Mouse (Mus musculus): ENCODE measurements around the gene Dgkd. TPM values are rescaled to one million over a fixed set of nuclear protein-coding genes. Genes with fewer than 3 reads are reported as not detected.

The Dgkd gene
- polyA plus RNA-seq, 1 experiment: 32.1 TPM

DNA sequence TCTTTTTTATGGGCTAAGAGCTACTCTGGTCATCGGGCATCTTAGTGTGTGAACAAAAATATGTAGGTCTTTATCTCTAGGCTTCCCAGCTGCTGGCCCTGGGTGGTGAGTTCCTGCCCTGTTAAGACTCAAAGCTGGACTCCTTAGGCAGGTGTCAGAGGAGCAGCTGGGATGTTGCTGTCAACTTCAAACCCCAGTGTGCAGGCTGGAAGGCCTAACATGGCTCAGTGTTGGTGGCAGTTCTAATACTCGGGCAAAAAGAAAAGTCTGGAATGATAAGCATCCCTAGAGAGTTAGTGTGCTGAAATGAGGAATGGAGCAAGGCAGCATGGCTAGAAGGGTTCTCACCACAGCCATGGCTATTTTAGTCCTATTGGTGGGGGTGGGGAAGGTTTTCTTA is 27.8 kb downstream of the Dgkd start:
- peak; percentile 54 for DNase-seq
- Histone ChIP-seq H3K27ac (ENCODE audit: insufficient read depth, low read depth, low read length) (0 out of 2 replicates have a peak overlapping the region, but pooled peaks have one; percentile 20), H3K36me3 (ENCODE audit: control insufficient read depth, insufficient read depth, low read length) (no peaks in the 10 kb centered on the region), H3K27me3 (replicated peaks; ENCODE audit: control insufficient read depth, insufficient read depth, low read length) (no peaks in the 10 kb centered on the region), H3K4me3 (ENCODE audit: insufficient read depth, low read depth, low read length) (no peak overlapping the region), H3K4me1 (ENCODE audit: control insufficient read depth, insufficient read depth, low read length) (peaks cover 30% of the 10 kb centered on the region)
- TF ChIP-seq POLR2A (IDR thresholded peaks at IDR 0.05; ENCODE audit: low read depth, low read length) (no peak), CTCF (conservative IDR thresholded peaks at IDR 0.05; ENCODE audit: insufficient read depth, insufficient read length, low read depth, low read length) (no peak)
- 42% methylated on average over 2 of the region's 2 CpGs for WGBS

DNA sequence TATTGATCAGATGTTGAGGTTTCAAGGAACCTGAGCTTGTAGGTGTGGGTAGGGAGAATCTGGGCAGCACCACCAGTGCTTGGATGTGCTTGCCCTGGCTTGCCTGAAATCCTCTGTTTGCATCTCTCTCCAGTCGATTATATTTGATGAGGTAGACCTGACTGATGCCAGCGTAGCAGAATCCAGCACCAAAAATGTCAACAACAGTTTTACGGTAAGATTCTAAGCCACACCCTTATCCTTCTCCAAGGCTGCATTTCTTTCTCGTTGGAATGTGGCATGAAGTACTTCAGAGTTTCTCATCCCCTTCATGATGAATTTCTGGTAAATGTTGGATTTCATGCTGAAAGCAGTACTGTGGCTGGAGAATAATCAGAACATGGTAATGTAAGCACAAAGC is 28.6 kb downstream of the Dgkd start:
- Histone ChIP-seq H3K4me1 (ENCODE audit: control insufficient read depth, insufficient read depth, low read length) (peaks cover 30% of the 10 kb centered on the region), H3K4me3 (ENCODE audit: insufficient read depth, low read depth, low read length) (no peak overlapping the region), H3K36me3 (ENCODE audit: control insufficient read depth, insufficient read depth, low read length) (no peaks in the 10 kb centered on the region), H3K27ac (ENCODE audit: insufficient read depth, low read depth, low read length) (peak overlapping the region; percentile 26; the same call in 1 of the 2 replicates), H3K27me3 (replicated peaks; ENCODE audit: control insufficient read depth, insufficient read depth, low read length) (no peaks in the 10 kb centered on the region)
- WGBS: 69% methylated on average over 4 of the region's 4 CpGs
- DNase-seq: no peak
- TF ChIP-seq POLR2A (IDR thresholded peaks at IDR 0.05; ENCODE audit: low read depth, low read length) (no peak), CTCF (conservative IDR thresholded peaks at IDR 0.05; ENCODE audit: insufficient read depth, insufficient read length, low read depth, low read length) (no peak)

DNA sequence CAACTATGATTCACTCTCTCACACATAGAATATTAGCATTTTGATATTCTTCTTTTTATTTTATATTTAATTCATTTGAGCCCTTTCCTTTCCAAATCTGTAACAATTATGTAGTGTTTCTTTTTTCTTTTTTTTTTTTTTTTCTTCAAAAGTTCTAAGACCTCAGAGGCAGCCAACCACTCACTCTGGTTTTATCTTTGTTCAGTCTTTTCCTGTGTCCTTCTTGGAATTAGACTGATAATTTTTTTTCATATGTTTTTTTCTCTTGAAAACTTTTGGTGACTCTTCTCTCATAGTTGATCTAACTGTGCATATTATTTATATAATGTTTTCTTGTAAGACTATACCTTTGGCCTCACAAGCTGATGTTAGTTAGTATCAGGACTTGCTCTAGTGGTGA is 29.5 kb downstream of the Dgkd start:
- Histone ChIP-seq H3K27me3 (replicated peaks; ENCODE audit: control insufficient read depth, insufficient read depth, low read length) (no peaks in the 10 kb centered on the region), H3K4me3 (ENCODE audit: insufficient read depth, low read depth, low read length) (no peak overlapping the region), H3K4me1 (ENCODE audit: control insufficient read depth, insufficient read depth, low read length) (peaks cover 27% of the 10 kb centered on the region), H3K27ac (ENCODE audit: insufficient read depth, low read depth, low read length) (no peak overlapping the region), H3K36me3 (ENCODE audit: control insufficient read depth, insufficient read depth, low read length) (no peaks in the 10 kb centered on the region)
- DNase-seq: no peak
- TF ChIP-seq CTCF (conservative IDR thresholded peaks at IDR 0.05; ENCODE audit: insufficient read depth, insufficient read length, low read depth, low read length) (no peak), POLR2A (IDR thresholded peaks at IDR 0.05; ENCODE audit: low read depth, low read length) (no peak)

DNA sequence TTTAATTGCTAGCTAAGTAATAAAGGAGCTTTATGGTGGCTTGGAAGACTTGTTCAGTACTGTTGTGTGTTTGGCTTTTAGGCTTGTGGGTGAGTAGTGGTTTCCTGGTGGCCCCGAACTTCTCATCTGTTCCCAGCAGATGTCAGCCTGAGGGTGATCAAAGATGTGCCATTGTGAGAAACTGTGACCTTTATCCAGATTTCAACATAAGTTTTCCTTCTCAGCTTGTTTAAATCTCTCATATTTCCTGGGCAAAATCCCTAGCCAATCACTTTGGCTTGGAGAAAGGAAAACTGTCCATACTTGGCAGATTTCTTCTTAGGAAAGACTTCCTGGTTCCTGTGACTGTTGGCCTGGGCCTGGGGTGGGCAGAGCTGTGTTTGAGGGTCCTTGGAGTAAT is 37.9 kb downstream of the Dgkd start:
- no peak for TF ChIP-seq POLR2A (IDR thresholded peaks at IDR 0.05; ENCODE audit: low read depth, low read length)
- no peak for DNase-seq
- Histone ChIP-seq H3K4me3 (ENCODE audit: insufficient read depth, low read depth, low read length) (no peak overlapping the region), H3K4me1 (ENCODE audit: control insufficient read depth, insufficient read depth, low read length) (peaks cover 10% of the 10 kb centered on the region; the same call in 1 of the 2 replicates), H3K27me3 (replicated peaks; ENCODE audit: control insufficient read depth, insufficient read depth, low read length) (no peaks in the 10 kb centered on the region; the same call in 1 of the 2 replicates), H3K36me3 (ENCODE audit: control insufficient read depth, insufficient read depth, low read length) (no peaks in the 10 kb centered on the region), H3K27ac (ENCODE audit: insufficient read depth, low read depth, low read length) (0 out of 2 replicates have a peak overlapping the region, but pooled peaks have one; percentile 17)
- 53% methylated on average over 1 of the region's 1 CpGs for WGBS

DNA sequence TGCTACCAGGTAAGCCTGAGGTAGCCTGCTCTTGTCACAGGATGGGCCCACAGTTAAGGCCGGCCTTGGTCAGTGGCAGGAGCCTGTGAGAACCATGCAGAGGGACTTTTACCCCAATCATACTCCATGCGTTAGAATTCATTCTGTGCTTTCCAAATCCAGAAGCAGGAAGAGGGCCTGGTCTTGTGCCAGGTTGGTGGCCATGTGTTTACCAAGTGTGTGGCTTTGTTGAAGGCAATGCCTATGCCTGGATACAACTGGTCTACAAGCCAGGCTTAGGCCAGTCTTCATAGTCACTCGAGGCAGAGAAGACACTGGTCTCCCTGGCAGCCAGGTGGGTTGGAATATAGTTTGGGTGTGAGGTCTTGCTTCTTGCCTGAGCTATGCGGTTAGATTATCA is 38.5 kb downstream of the Dgkd start:
- peak; percentile 61 for DNase-seq
- Histone ChIP-seq H3K27ac (ENCODE audit: insufficient read depth, low read depth, low read length) (no peak overlapping the region), H3K36me3 (ENCODE audit: control insufficient read depth, insufficient read depth, low read length) (no peaks in the 10 kb centered on the region), H3K4me1 (ENCODE audit: control insufficient read depth, insufficient read depth, low read length) (peaks cover 14% of the 10 kb centered on the region; the same call in 1 of the 2 replicates), H3K4me3 (ENCODE audit: insufficient read depth, low read depth, low read length) (no peak overlapping the region), H3K27me3 (replicated peaks; ENCODE audit: control insufficient read depth, insufficient read depth, low read length) (no peaks in the 10 kb centered on the region; the same call in 1 of the 2 replicates)
- TF ChIP-seq POLR2A (IDR thresholded peaks at IDR 0.05; ENCODE audit: low read depth, low read length) (no peak), CTCF (conservative IDR thresholded peaks at IDR 0.05; ENCODE audit: insufficient read depth, insufficient read length, low read depth, low read length) (no peak)
- 61% methylated on average over 4 of the region's 4 CpGs for WGBS

DNA sequence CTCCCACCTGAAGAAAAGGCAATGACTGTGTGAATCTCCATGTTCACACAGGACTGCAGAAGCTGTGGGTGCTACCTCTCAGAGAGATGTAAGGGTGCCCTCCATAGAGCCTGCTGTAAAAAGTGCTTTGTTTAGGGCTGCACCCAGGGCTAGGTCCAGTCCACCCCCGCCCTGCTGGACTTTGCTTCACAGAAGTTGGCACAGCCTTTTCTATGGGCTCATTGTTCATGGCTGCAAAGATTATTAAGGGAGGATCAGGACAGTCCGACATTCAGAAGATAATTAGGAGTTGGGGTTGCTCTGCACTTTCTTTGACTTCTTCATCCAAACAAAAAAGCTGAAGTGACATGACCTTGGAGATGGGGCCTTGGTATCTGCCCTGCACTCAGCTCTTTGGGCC is 39.4 kb downstream of the Dgkd start:
- 62% methylated on average over 2 of the region's 2 CpGs for whole genome bisulfite sequencing
- TF ChIP-seq POLR2A (IDR thresholded peaks at IDR 0.05; ENCODE audit: low read depth, low read length): no peak
- TF ChIP-seq CTCF (conservative IDR thresholded peaks at IDR 0.05; ENCODE audit: insufficient read depth, insufficient read length, low read depth, low read length): no peak
- peak overlapping the region; percentile 57 for H3K27ac ChIP-seq (ENCODE audit: insufficient read depth, low read depth, low read length)

DNA sequence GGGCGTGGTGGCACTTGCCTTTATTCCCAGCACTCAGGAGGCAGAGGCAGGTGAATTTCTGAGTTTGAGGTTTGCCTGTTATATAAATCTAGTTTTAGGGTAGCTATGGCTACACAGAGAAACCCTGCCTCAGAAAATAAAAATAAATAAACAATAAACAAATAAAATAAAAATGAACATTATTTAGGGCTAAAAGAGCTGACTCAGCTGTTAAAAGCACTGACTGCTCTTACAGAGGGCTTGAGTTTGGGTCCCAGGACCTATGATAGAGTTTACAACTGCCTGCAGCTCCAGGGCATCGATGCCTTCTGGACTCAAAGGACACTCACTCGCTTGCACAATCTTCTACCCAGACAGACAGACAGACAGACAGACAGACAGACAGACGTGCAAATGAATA is 40.3 kb downstream of the Dgkd start:
- no peak overlapping the region for H3K27ac ChIP-seq (ENCODE audit: insufficient read depth, low read depth, low read length)
- no peak for DNase-seq
- H3K27me3 ChIP-seq (replicated peaks; ENCODE audit: control insufficient read depth, insufficient read depth, low read length): no peaks in the 10 kb centered on the region; the same call in 1 of the 2 replicates
- WGBS: 90% methylated on average over 4 of the region's 4 CpGs
- H3K4me1 ChIP-seq (ENCODE audit: control insufficient read depth, insufficient read depth, low read length): peaks cover 20% of the 10 kb centered on the region; the same call in 1 of the 2 replicates
- no peak overlapping the region for H3K4me3 ChIP-seq (ENCODE audit: insufficient read depth, low read depth, low read length)
- no peak for TF ChIP-seq POLR2A (IDR thresholded peaks at IDR 0.05; ENCODE audit: low read depth, low read length)
- TF ChIP-seq CTCF (conservative IDR thresholded peaks at IDR 0.05; ENCODE audit: insufficient read depth, insufficient read length, low read depth, low read length): no peak
- no peaks in the 10 kb centered on the region for H3K36me3 ChIP-seq (ENCODE audit: control insufficient read depth, insufficient read depth, low read length)

More for the DNA sequence above, 39.4 kb downstream of the Dgkd start:
- H3K36me3 ChIP-seq (ENCODE audit: control insufficient read depth, insufficient read depth, low read length): no peaks in the 10 kb centered on the region
- H3K27me3 ChIP-seq (replicated peaks; ENCODE audit: control insufficient read depth, insufficient read depth, low read length): no peaks in the 10 kb centered on the region; the same call in 1 of the 2 replicates
- H3K4me1 ChIP-seq (ENCODE audit: control insufficient read depth, insufficient read depth, low read length): peaks cover 20% of the 10 kb centered on the region; the same call in 1 of the 2 replicates
- H3K4me3 ChIP-seq (ENCODE audit: insufficient read depth, low read depth, low read length): no peak overlapping the region
- DNase-seq: peak; percentile 85
